Mouse (Mus musculus) small intestine, adult 2 months (tissue): Measurements from ENCODE around the gene Gemin7.

Experiments used
- CTCF ChIP-seq: fragments of 200-500 bp; IDR thresholded peaks from 2 replicates; pipeline ENCODE4 v1.5.1; 2012; ENCODE audit warnings: low read depth, mild to moderate bottlenecking, control low read depth, inconsistent platforms, low read length, moderate library complexity, mixed read lengths; ENCODE audit not compliant: insufficient replicate concordance, insufficient read length; ENCODE audit errors: extremely low read depth
- POLR2A ChIP-seq: fragments of 200-500 bp; IDR thresholded peaks from 2 replicates; pipeline ENCODE4 v1.6.1; 2012; ENCODE audit warnings: low read depth, mild to moderate bottlenecking, control low read depth, inconsistent platforms, low read length, moderate library complexity

- TF ChIP-seq POLR2A (no peak), CTCF (no peak)
These were observed 52.3 kb downstream of the Gemin7 start for GRCm38 (mm10) chr7:19525105-19525481.
